Mouse (Mus musculus) stomach, postnatal 0 days (tissue): ENCODE measurements around the gene Sema3f.

Experiments used
- CTCF ChIP-seq: IDR thresholded peaks from 2 replicates; pipeline ENCODE4 v1.5.1; 2016; ENCODE audit warnings: antibody characterized with exemption, low read depth, mild to moderate bottlenecking, moderate library complexity
- EP300 ChIP-seq: optimal IDR thresholded peaks from 2 replicates; pipeline ENCODE3; 2016; ENCODE audit warnings: antibody characterized with exemption

- TF ChIP-seq CTCF = no peak
- no peak for TF ChIP-seq EP300
Observed at GRCm38 (mm10) chr9:107667219-107667618, 43.1 kb downstream of the Sema3f start.
